Mouse (Mus musculus): Measurements from ENCODE around the gene Glud1.

DNA sequence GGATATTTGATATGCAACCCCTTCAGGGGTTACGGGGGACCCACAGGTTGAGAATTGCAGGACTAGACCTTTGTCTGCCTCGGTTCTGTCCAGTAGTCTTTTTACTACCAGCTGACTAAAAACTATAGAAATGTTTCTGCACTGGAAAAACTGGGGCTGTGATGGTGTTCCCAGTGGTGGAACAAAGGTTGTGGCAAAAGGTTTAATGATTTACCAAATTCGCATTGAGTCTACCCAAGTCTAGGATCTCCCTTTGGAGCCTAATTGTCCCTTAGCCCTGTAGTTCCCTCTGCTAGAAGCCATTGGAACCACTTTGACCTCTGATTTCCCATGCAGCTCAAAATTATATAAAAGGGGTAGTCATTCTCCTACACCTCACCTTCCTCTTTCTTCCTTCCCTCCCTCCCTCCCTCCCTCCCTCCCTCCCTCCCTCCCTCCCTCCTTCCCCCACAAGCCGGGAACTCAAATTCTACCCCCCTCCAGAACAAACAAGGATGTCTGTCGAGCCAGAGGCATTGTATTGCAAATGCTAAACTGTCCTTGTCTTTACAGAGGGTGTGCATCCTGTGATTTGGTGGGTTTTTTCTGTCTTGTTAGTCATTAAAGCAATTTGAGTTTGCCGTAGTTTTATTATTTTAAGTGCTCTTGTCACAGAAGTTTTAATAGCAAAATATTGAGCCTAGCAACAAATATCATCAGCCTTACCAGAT is 2.0 kb downstream of the Glud1 start:
- TF ChIP-seq CTCF (IDR thresholded peaks at IDR 0.05; ENCODE audit: borderline replicate concordance, control insufficient read depth, extremely low read depth, insufficient read depth, low read length, poor library complexity), result no peak
- no peak for TF ChIP-seq POLR2A (IDR thresholded peaks at IDR 0.05; ENCODE audit: control insufficient read depth, extremely low read depth, insufficient read depth, low read length, poor library complexity)
